ENCODE assay signal across 9 mouse cellular contexts in the genomic region with DNA sequence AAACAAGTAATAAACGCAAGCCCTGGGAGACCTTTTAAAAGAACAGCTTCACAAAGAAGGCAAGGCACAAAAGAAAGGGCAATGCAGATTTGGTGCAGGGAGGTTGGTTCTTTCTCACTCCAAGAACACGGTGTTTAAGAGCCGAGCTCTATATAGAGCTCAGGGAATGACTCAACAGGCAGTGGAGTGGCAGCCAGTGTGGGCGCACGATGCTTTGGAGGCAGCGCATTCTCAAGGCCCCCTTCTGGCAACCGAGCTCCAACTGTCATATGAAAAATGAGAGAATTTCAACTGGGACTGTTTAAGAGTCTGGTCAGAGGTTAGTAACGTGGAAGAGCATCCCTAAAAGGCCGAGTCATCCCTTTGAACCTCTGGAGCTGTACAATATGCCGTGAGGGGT.
DNase-seq lines count a peak whose midpoint lies in the region; ATAC-seq and TF ChIP-seq lines count a peak whose summit lies in the region.
"Had no signal": no experiment of that assay in that cellular context is flagged by ENCODE, and none has a peak within 500 bp of the region (broad histone marks: within the 10 kb centered on the region; RNA-seq: fewer than 3 reads in every experiment).

No protein-coding gene starts in this region.

- H3K9ac ChIP-seq in intestine, embryonic 14.5 days (ENCODE audit: low read length): no peak overlapping the region
- no peak overlapping the region for H3K9ac ChIP-seq in intestine, embryonic 16.5 days (ENCODE audit: low read depth, low read length)
- H3K9ac ChIP-seq: neural tube, embryonic 15.5 days had no signal

- no peak overlapping the region for H3K4me2 ChIP-seq in intestine, embryonic 14.5 days (ENCODE audit: low read length)
- H3K4me2 ChIP-seq in intestine, embryonic 16.5 days (ENCODE audit: low read depth, low read length): no peak overlapping the region

- no peaks in the 10 kb centered on the region for H3K27me3 ChIP-seq in intestine, embryonic 14.5 days (replicated peaks; ENCODE audit: control insufficient read depth, insufficient read depth, low read length)
- no peaks in the 10 kb centered on the region for H3K27me3 ChIP-seq in intestine, embryonic 16.5 days (replicated peaks; ENCODE audit: control insufficient read depth, insufficient read depth, low read length)
- H3K27me3 ChIP-seq: neural tube, embryonic 15.5 days had no signal

- H3K4me3 ChIP-seq in intestine, embryonic 14.5 days (ENCODE audit: low read depth, low read length): no peak overlapping the region
- no peak overlapping the region for H3K4me3 ChIP-seq in intestine, embryonic 16.5 days (ENCODE audit: low read length)
- H3K4me3 ChIP-seq in left cerebral cortex, adult 2 months: peak overlapping the region; percentile 43
- H3K4me3 ChIP-seq: neural tube, embryonic 15.5 days had no signal

- 0 out of 2 replicates have a peak overlapping the region, but pooled peaks have one; percentile 4 for H3K27ac ChIP-seq in intestine, embryonic 14.5 days (ENCODE audit: low read depth)
- no peak overlapping the region for H3K27ac ChIP-seq in intestine, embryonic 16.5 days (ENCODE audit: low read length)
- H3K27ac ChIP-seq in left cerebral cortex, adult 2 months: peak overlapping the region; percentile 85

- ATAC-seq in intestine, embryonic 14.5 days (replicated peaks; ENCODE audit: low FRiP score, low TSS enrichment, low read depth): no peak
- no peak for ATAC-seq in intestine, embryonic 16.5 days

- H3K4me1 ChIP-seq in intestine, embryonic 14.5 days (replicated peaks; ENCODE audit: control insufficient read depth, insufficient read depth, low read length): peaks cover 32% of the 10 kb centered on the region
- H3K4me1 ChIP-seq in intestine, embryonic 16.5 days (ENCODE audit: control insufficient read depth, insufficient read depth, low read length): peaks cover 18% of the 10 kb centered on the region

- intact Hi-C loops in left cerebral cortex, adult 2 months (cut with DNase I): loop anchor here (10.0 kb wide), 2 partner anchors 189 to 239 kb away; no protein-coding TSS in a partner anchor

- peak; percentile 25 for TF ChIP-seq CTCF in left cerebral cortex, adult 2 months (IDR thresholded peaks at IDR 0.05)

- 41% methylated on average over 10 of the region's 10 CpGs for WGBS in intestine, embryonic 14.5 days
- WGBS in intestine, embryonic 16.5 days: 46% methylated on average over 10 of the region's 10 CpGs

- no peaks in the 10 kb centered on the region for H3K36me3 ChIP-seq in intestine, embryonic 14.5 days (ENCODE audit: control insufficient read depth, insufficient read depth, low read length)
- H3K36me3 ChIP-seq in intestine, embryonic 16.5 days (ENCODE audit: control insufficient read depth, insufficient read depth, low read length): no peaks in the 10 kb centered on the region
- H3K36me3 ChIP-seq: neural tube, embryonic 15.5 days had no signal

- DNase-seq in intestine, embryonic 14.5 days (ENCODE audit: low spot score): no peak
- DNase-seq in brain, adult 2 months (ENCODE audit: low read depth, low spot score): peak; percentile 94
- DNase-seq in left cerebral cortex, adult 2 months (ENCODE audit: extremely low spot score in 1 of 2, low spot score in 2 of 2): peak; percentile 72 to 74
- peak; percentile 75 for DNase-seq in right cerebral cortex, postnatal 25 days
- no peak for DNase-seq in heart, adult 8-10 months (ENCODE audit: low spot score)
- no peak for DNase-seq in cerebellum, adult 11 months
- no peak for DNase-seq in cerebellum, postnatal 25 days

- no peaks in the 10 kb centered on the region for H3K9me3 ChIP-seq in intestine, embryonic 14.5 days (ENCODE audit: control insufficient read depth, low read length)
- no peaks in the 10 kb centered on the region for H3K9me3 ChIP-seq in intestine, embryonic 16.5 days (ENCODE audit: control insufficient read depth, low read length)
- H3K9me3 ChIP-seq: neural tube, embryonic 15.5 days had no signal

Comparison
In these comparisons a context has a peak if more than half of its experiments do, and no peak if none do; other contexts are left out.
1. DNase-seq: peak in brain, adult 2 months (single experiment), left cerebral cortex, adult 2 months (2 of 2) and right cerebral cortex, postnatal 25 days (single experiment); none in intestine, embryonic 14.5 days (single experiment), heart, adult 8-10 months (single experiment), cerebellum, adult 11 months (single experiment) and cerebellum, postnatal 25 days (0 of 2).